ENCODE assay signal across 8 mouse cellular contexts in genomic region chr15:12320441-12321090, GRCm38 (mm10). TPM values are rescaled to one million over a fixed set of nuclear protein-coding genes. Genes with fewer than 3 reads are reported as not detected.
A peak's percentile ranks its signal among the peaks of the same experiment; 100 is the strongest.
DNase-seq lines count a peak whose midpoint lies in the region; ATAC-seq and TF ChIP-seq lines count a peak whose summit lies in the region.

No protein-coding gene starts in this region.

- TF ChIP-seq CTCF in cerebellum, adult 2 months (IDR thresholded peaks at IDR 0.05; ENCODE audit: borderline replicate concordance, insufficient read depth, low read depth, low read length), result no peak
- no peak for TF ChIP-seq CTCF in E14TG2a.4 (conservative IDR thresholded peaks at IDR 0.05; ENCODE audit: low read length)
- TF ChIP-seq CTCF in forebrain, postnatal 0 days (IDR thresholded peaks at IDR 0.05; ENCODE audit: low read depth), result no peak

- intact Hi-C loops in left cerebral cortex, postnatal 36 days (cut with DNase I), result loop anchor here (5.0 to 10.0 kb wide), 3 partner anchors 48 to 206 kb away; partner anchors contain the start of genes Mtmr12 and Zfr

- H3K4me1 ChIP-seq in cerebellum, adult 2 months (ENCODE audit: control insufficient read depth, insufficient read depth, low read length), result peaks cover 6% of the 10 kb centered on the region
- H3K4me1 ChIP-seq in E14TG2a.4 (replicated peaks; ENCODE audit: low read depth, low read length), result peaks cover 34% of the 10 kb centered on the region
- H3K4me1 ChIP-seq in forebrain, postnatal 0 days (ENCODE audit: insufficient read depth), result peaks cover 20% of the 10 kb centered on the region
- H3K4me1 ChIP-seq in liver, embryonic 15.5 days (replicated peaks), result peaks cover 41% of the 10 kb centered on the region

- H3K4me2 ChIP-seq in forebrain, postnatal 0 days (ENCODE audit: low read depth), result peak overlapping the region; percentile 68
- peak overlapping the region; percentile 92 for H3K4me2 ChIP-seq in liver, embryonic 15.5 days

- no peak; the same call in 1 of the 2 replicates for ATAC-seq in forebrain, postnatal 0 days
- peak; percentile 16 for ATAC-seq in liver, embryonic 15.5 days (ENCODE audit: insufficient read depth)

- no peaks in the 10 kb centered on the region for H3K27me3 ChIP-seq in cerebellum, adult 2 months (ENCODE audit: control insufficient read depth, insufficient read depth, low read length)
- peaks cover 13% of the 10 kb centered on the region for H3K27me3 ChIP-seq in E14TG2a.4 (ENCODE audit: insufficient read depth, low read length)
- no peaks in the 10 kb centered on the region for H3K27me3 ChIP-seq in forebrain, postnatal 0 days (ENCODE audit: insufficient read depth, low read length)
- peaks cover 5% of the 10 kb centered on the region for H3K27me3 ChIP-seq in liver, embryonic 15.5 days

- peaks cover 14% of the 10 kb centered on the region for H3K36me3 ChIP-seq in E14TG2a.4 (ENCODE audit: insufficient read depth, low read length)
- no peaks in the 10 kb centered on the region for H3K36me3 ChIP-seq in forebrain, postnatal 0 days (ENCODE audit: insufficient read depth)
- H3K36me3 ChIP-seq in liver, embryonic 15.5 days (replicated peaks), result peaks cover under 1% of the 10 kb centered on the region; the same call in 1 of the 2 replicates

- TF ChIP-seq POLR2A in cerebellum, adult 2 months (IDR thresholded peaks at IDR 0.05; ENCODE audit: borderline replicate concordance, insufficient read depth, low read length), result no peak

- H3K4me3 ChIP-seq in cerebellum, adult 2 months (replicated peaks; ENCODE audit: insufficient read depth, low read depth, low read length), result peak overlapping the region; percentile 84
- peak overlapping the region; percentile 99 for H3K4me3 ChIP-seq in E14TG2a.4 (replicated peaks; ENCODE audit: low read length)
- H3K4me3 ChIP-seq in forebrain, postnatal 0 days (ENCODE audit: low read depth, low read length), result peak overlapping the region; percentile 98
- peak overlapping the region; percentile 100 for H3K4me3 ChIP-seq in liver, embryonic 15.5 days (replicated peaks)

- H3K27ac ChIP-seq in cerebellum, adult 2 months (ENCODE audit: insufficient read depth, low read length), result no peak overlapping the region
- no peak overlapping the region for H3K27ac ChIP-seq in forebrain, postnatal 0 days (ENCODE audit: low read depth, low read length)
- H3K27ac ChIP-seq in liver, embryonic 15.5 days (replicated peaks), result peak overlapping the region; percentile 94

- WGBS in cerebellum, adult 2 months, result 6% methylated on average over 22 of the region's 22 CpGs
- WGBS in forebrain, postnatal 0 days, result 6% methylated on average over 22 of the region's 22 CpGs
- 3% methylated on average over 22 of the region's 22 CpGs for WGBS in liver, embryonic 15.5 days (ENCODE audit: insufficient replicate concordance)

- no peaks in the 10 kb centered on the region for H3K9me3 ChIP-seq in E14TG2a.4 (ENCODE audit: low read length)
- no peaks in the 10 kb centered on the region for H3K9me3 ChIP-seq in forebrain, postnatal 0 days (ENCODE audit: low read length)
- H3K9me3 ChIP-seq in liver, embryonic 15.5 days (replicated peaks), result no peaks in the 10 kb centered on the region

- DNase-seq in cerebellum, adult 2 months, result no peak
- DNase-seq in cerebellum, postnatal 4 days (ENCODE audit: low spot score in 2 of 2), result no peak
- no peak for DNase-seq in forebrain, postnatal 0 days
- DNase-seq in gastrocnemius, postnatal 10 days, result no peak
- no peak for DNase-seq in spleen, postnatal 10 days (ENCODE audit: low spot score in 2 of 2)
- no peak for DNase-seq in left cerebral cortex, postnatal 36 days (ENCODE audit: low spot score in 2 of 2)

- H3K9ac ChIP-seq in forebrain, postnatal 0 days, result peak overlapping the region; percentile 77
- H3K9ac ChIP-seq in liver, embryonic 15.5 days, result peak overlapping the region; percentile 100

RNA-seq across cellular contexts. Expression of gene Golph3, which starts 0.7 kb away (rescaled TPM):
- 89.1 and 91.2 TPM in 2 replicates for polyA plus RNA-seq in cerebellum, adult 2 months (2012; rRNA removed)
- 78.5 and 106 TPM in 2 replicates for total RNA-seq in forebrain, postnatal 0 days (2014; rRNA removed)
- polyA plus RNA-seq in forebrain, postnatal 0 days (2015; fragmentation: Nextera tagmentation; extraction: Ambion mirVana), result 45.0 and 51.3 TPM in 2 replicates
- 45.5 and 47.1 TPM in 2 replicates for polyA plus RNA-seq in liver, embryonic 15.5 days (2015; fragmentation: Nextera tagmentation; extraction: Ambion mirVana)
- total RNA-seq in gastrocnemius, postnatal 10 days (2021), result 10 to 100 TPM; 61.3 to 66.0 TPM
- 100 to 1,000 TPM; 106 to 114 TPM for total RNA-seq in left cerebral cortex, postnatal 36 days (2021)

RNA-seq across cellular contexts. Expression of gene 1810049J17Rik, which starts 1.1 kb away (rescaled TPM):
- not detected in 2 replicates for polyA plus RNA-seq in cerebellum, adult 2 months (2012; rRNA removed)
- not detected in 2 replicates for total RNA-seq in forebrain, postnatal 0 days (2014; rRNA removed)
- 0.72 and 2.1 TPM in 2 replicates for polyA plus RNA-seq in forebrain, postnatal 0 days (2015; fragmentation: Nextera tagmentation; extraction: Ambion mirVana)
- polyA plus RNA-seq in liver, embryonic 15.5 days (2015; fragmentation: Nextera tagmentation; extraction: Ambion mirVana), result 0.40 and 0.77 TPM in 2 replicates
- not detected for total RNA-seq in gastrocnemius, postnatal 10 days (2021)
- total RNA-seq in left cerebral cortex, postnatal 36 days (2021), result 1 to 10 TPM; 1.0 to 1.1 TPM
